Mouse (Mus musculus) neural tube, embryonic 12.5 days (tissue): ENCODE results near the gene Nrxn3. TPM values are rescaled to one million over a fixed set of nuclear protein-coding genes. Genes with fewer than 3 reads are reported as not detected.

ENCODE experiments used
- ATAC-seq: fragments of 200-750 bp; cut with Nextera tagmentation; 2 replicates; pipeline ENCODE4 v1.8.0; 2017; ENCODE audit warnings: low read depth, mild to moderate bottlenecking, moderate TSS enrichment, moderate library complexity; ENCODE audit not compliant: low FRiP score
- H3K27ac ChIP-seq: fragments of 300-500 bp; sonication (generic); 2 replicates; pipeline ENCODE4 v1.5.1; 2016
- H3K27me3 ChIP-seq: fragments of 300-500 bp; sonication (generic); replicated peaks from 2 replicates; pipeline ENCODE4 v1.6.1; 2016; ENCODE audit warnings: mild to moderate bottlenecking
- H3K36me3 ChIP-seq: fragments of 300-500 bp; sonication (generic); 2 replicates; pipeline ENCODE4 v1.6.1; 2016; ENCODE audit warnings: mild to moderate bottlenecking
- H3K4me1 ChIP-seq: fragments of 300-500 bp; sonication (generic); 2 replicates; pipeline ENCODE4 v1.6.1; 2016
- H3K4me2 ChIP-seq: fragments of 300-500 bp; sonication (generic); replicated peaks from 2 replicates; pipeline ENCODE4 v1.6.1; 2016; ENCODE audit warnings: mild to moderate bottlenecking
- H3K4me3 ChIP-seq: fragments of 300-500 bp; sonication (generic); 2 replicates; pipeline ENCODE4 v1.5.1; 2016
- H3K9ac ChIP-seq: fragments of 300-500 bp; sonication (generic); 2 replicates; pipeline ENCODE4 v1.6.1; 2016; ENCODE audit warnings: mild to moderate bottlenecking
- H3K9me3 ChIP-seq: fragments of 300-500 bp; sonication (generic); 2 replicates; pipeline ENCODE4 v1.6.1; 2016; ENCODE audit warnings: mild to moderate bottlenecking
- WGBS: fragments of 180-500 bp; shearing (Covaris S2); methylation state at CpG from one replicate; pipeline ENCODE4 v1.1.7; 2016; 5-methylcytosine and 5-hydroxymethylcytosine counted together
- polyA plus RNA-seq: library from polyadenylated mRNA; unstranded; fragments of >200 nt; fragmentation: Nextera tagmentation; extraction: Ambion mirVana; gene quantifications from 2 replicates; pipeline ENCODE4 v1.2.1, GENCODE M21; 2016

Nrxn3 gene
- 57.5 and 62.0 TPM in 2 replicates for polyA plus RNA-seq

DNA sequence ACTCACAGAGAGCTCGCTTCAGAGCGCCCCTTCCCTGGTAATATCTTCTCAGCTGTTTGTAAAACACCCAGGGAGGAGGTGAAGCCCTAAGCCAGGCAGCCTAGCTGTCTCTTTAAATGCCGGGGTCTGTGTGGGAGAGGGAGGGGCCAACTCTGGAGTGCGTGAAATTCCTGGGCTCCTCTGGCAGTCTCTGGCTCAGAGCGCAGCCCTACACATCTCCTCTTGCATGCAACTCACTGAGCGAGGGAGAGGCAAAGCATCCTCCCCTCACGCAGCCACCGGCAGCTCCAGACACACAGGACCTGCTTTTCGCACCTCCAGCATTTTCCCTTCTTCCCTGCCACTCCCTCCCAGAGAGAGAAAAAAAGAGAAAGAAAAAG lies at the start of gene Nrxn3:
Nrxn3 (plus strand) TSS at position 186 of the 380 bp plus-strand sequence.
- peak; percentile 94 for ATAC-seq
- Histone ChIP-seq H3K4me2 (peak within 1 kb of the TSS; percentile 61), H3K9me3 (no peaks in the 10 kb centered on the region), H3K9ac (peak within 1 kb of the TSS; percentile 57), H3K36me3 (no peaks in the 10 kb centered on the region), H3K27me3 (no peaks in the 10 kb centered on the region), H3K4me1 (no peaks in the 10 kb centered on the region), H3K27ac (no peak within 1 kb of the TSS), H3K4me3 (peak within 1 kb of the TSS; percentile 39)
- WGBS = 2% methylated on average over 9 of the region's 9 CpGs

DNA sequence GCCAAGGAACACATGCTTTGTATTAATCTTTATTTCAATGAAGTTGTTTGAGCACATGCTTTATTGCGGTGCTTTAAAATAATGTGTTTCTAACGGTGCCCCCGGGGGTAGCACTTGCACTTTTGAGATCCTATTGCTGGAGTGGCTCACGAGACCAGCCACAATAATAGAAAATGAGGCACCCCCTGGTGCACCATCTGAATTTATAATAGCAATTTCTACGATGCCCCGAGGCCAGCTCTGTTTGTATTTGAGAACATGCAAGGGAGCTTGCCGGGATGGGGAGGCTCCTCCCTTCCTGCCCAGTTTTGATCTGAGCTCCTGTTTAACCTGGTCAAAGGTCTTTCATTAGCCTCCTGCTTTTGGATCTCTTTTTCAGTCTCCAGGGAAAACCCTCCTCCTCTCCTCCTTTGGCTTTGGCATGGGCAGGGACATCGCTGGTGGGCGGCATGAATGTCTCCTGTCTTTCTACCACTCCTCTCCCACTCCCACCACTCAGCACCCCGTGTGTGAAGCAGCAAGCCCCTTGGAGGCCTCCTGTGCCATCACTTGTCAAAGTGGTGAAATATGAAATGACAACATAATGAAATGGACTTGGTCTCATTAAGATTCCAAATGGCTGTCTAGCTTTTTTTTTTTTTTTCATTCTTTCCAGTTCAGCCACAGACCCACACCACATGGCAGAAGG lies 18.4 kb upstream of the Nrxn3 start:
- no peaks in the 10 kb centered on the region for H3K9me3 ChIP-seq
- peak; percentile 51; the same call in 1 of the 2 replicates for ATAC-seq
- H3K4me3 ChIP-seq = no peak overlapping the region
- H3K27ac ChIP-seq = no peak overlapping the region
- WGBS = 42% methylated on average over 10 of the region's 10 CpGs
- no peak overlapping the region for H3K9ac ChIP-seq
- no peaks in the 10 kb centered on the region for H3K27me3 ChIP-seq
- no peaks in the 10 kb centered on the region for H3K36me3 ChIP-seq
- 0 out of 2 replicates have a peak, but pooled peaks cover 7% of the 10 kb centered on the region for H3K4me1 ChIP-seq
- H3K4me2 ChIP-seq = no peak overlapping the region

DNA sequence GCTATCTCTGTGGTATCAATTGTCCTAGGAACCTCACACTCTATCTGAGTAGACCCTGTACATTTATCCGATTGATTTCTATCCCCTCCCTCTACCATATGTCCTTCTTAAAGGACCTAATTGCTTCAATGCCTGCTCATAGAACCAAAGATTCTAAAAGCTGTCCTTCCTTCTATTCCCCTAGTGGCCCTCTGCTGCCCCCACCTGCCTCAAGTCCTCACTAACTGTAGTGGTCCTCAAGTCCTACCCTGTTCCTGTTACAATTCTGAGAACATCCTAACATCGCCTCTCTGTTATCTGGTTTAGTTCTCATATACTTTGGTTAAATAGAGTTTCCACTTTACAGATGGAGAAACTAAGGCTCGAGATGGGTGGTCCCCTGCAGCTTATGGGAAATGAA lies 16.7 kb upstream of the Nrxn3 start:
- Histone ChIP-seq H3K9me3 (no peaks in the 10 kb centered on the region), H3K4me3 (no peak overlapping the region), H3K27me3 (no peaks in the 10 kb centered on the region), H3K4me1 (0 out of 2 replicates have a peak, but pooled peaks cover 7% of the 10 kb centered on the region), H3K4me2 (no peak overlapping the region), H3K27ac (no peak overlapping the region), H3K36me3 (no peaks in the 10 kb centered on the region), H3K9ac (no peak overlapping the region)
- WGBS = 82% methylated on average over 3 of the region's 3 CpGs
- ATAC-seq = no peak

DNA sequence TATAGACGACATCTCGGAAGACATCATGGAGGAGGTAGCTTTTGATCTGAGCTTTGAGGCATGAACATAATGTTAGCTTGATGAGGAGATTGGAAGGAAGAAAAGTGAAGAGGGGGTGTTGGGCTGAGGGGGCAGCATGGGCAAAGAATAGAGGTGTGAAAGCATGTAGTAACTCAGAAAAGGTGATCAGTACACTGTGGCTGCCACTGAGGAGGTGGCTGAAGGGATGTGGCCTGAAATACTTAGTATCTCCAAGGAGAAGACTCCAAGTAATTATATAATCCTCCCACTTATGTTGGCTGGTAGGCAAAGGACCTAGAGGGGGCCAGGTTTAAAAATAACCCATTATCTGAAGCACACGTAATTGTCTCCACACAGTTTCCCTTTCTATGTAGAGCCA lies 14.9 kb upstream of the Nrxn3 start:
- ATAC-seq = no peak
- Histone ChIP-seq H3K27ac (no peak overlapping the region), H3K4me3 (no peak overlapping the region), H3K4me1 (0 out of 2 replicates have a peak, but pooled peaks cover 7% of the 10 kb centered on the region), H3K9me3 (no peaks in the 10 kb centered on the region), H3K27me3 (no peaks in the 10 kb centered on the region), H3K4me2 (no peak overlapping the region), H3K9ac (no peak overlapping the region), H3K36me3 (no peaks in the 10 kb centered on the region)
- 86% methylated on average over 3 of the region's 3 CpGs for WGBS

DNA sequence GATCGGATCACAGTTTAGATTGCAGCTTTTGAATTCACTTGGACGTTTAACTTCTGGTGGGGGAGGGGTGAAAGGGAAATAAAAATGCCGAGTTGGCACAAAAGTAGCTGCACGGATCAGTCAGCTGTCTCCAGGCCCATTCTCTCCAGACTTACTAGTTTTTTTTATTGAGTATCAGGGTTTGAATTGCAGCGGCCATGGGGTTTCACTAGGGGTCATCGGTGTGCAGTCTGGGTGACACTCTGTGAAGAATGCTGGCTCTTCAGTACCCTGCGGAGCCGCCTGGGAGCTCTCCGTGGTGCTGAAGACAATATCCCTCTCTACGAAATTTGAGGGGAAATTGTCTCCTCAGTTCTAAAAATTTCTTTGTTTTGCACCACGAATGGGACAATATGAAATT lies 13.5 kb upstream of the Nrxn3 start:
- Histone ChIP-seq H3K36me3 (no peaks in the 10 kb centered on the region), H3K4me2 (no peak overlapping the region), H3K9me3 (no peaks in the 10 kb centered on the region), H3K27me3 (no peaks in the 10 kb centered on the region), H3K27ac (no peak overlapping the region), H3K4me1 (0 out of 2 replicates have a peak, but pooled peaks cover 2% of the 10 kb centered on the region), H3K4me3 (no peak overlapping the region), H3K9ac (no peak overlapping the region)
- ATAC-seq = peak; percentile 89
- 10% methylated on average over 11 of the region's 11 CpGs for WGBS

DNA sequence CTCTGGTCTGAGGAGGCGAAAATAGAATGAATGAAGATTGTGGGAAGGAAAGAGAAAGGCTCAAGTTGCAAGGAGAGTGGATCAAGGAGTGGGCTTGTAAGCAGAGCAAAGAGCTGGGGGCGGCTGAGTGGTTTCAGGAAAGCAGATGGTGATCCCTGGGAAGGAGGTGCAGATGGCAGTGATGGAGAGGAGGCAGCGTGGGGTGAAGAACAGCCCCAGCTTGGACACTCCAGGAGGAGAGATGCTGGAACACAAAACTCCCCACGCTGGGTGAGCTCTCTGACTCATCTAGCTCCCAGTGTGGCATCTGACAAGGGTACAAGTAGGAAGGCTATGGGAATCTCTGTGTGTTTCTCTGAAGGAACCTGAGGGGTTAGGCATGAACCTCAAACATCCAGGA lies 9.2 kb upstream of the Nrxn3 start:
- WGBS = 75% methylated on average over 4 of the region's 4 CpGs
- no peak for ATAC-seq
- H3K36me3 ChIP-seq = no peaks in the 10 kb centered on the region
- no peak overlapping the region for H3K9ac ChIP-seq
- H3K4me1 ChIP-seq = no peaks in the 10 kb centered on the region
- H3K27ac ChIP-seq = no peak overlapping the region
- no peaks in the 10 kb centered on the region for H3K9me3 ChIP-seq
- no peak overlapping the region for H3K4me2 ChIP-seq
- H3K4me3 ChIP-seq = no peak overlapping the region
- H3K27me3 ChIP-seq = no peaks in the 10 kb centered on the region

DNA sequence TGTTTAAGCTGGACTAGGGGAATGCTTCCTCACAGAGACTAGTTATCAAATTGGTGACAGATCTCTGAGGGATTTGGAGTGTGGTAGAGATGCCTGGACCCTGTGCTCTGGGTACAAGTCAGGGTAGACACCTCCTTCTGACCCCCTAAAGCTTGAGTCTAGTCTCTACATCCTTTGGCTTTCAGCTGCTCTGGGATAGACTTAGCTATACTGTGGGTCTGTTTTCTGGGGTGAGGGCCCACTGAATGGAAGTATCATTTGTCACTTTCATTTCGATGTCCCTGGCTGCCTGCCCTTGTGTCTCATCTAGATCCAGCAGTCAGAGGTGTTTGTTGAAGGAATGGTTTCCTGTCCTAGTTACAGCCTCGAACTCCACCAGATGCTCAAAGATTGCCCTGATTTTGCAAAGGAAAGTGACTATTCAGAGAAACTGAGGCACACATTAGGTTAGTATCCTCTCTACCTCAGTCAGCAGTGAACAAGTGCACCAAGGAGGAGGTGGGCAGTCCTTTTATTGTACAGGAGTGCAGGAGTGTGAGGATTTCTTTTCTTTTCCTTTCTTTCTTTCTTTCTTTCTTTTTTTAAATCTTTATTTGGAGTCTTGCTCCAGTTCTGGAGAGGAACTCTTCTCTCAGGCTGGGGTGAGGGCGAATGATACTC lies 515 bp upstream of the Nrxn3 start:
- H3K36me3 ChIP-seq = no peaks in the 10 kb centered on the region
- no peaks in the 10 kb centered on the region for H3K9me3 ChIP-seq
- ATAC-seq = peak; percentile 30; the same call in 1 of the 2 replicates
- peak overlapping the region; percentile 61 for H3K4me2 ChIP-seq
- H3K27ac ChIP-seq = no peak overlapping the region
- no peaks in the 10 kb centered on the region for H3K4me1 ChIP-seq
- 48% methylated on average over 3 of the region's 3 CpGs for whole genome bisulfite sequencing
- H3K9ac ChIP-seq = no peak overlapping the region
- H3K27me3 ChIP-seq = no peaks in the 10 kb centered on the region
- H3K4me3 ChIP-seq = peak overlapping the region; percentile 39; the same call in 1 of the 2 replicates

DNA sequence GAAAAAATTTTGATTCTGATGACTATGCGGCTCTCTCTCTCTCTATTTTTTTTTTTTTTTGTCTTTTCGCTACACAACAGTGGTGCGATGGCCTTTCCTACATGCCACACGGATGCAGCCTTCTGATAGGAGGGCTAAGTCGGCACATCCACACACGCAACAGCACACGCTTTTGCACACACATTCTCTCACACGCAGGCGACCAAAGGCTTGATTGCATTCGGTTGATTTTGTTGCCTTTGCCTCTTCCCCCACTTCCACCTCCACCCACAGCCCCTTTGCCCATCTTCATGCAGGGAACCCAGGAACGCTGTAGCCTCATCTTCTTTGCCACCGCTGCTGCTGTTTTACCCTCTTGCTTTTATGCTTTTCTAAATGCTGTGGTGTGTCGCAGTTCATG lies 3.6 kb downstream of the Nrxn3 start:
- H3K4me3 ChIP-seq = peak overlapping the region; percentile 31
- no peak; the same call in 1 of the 2 replicates for ATAC-seq
- H3K9me3 ChIP-seq = no peaks in the 10 kb centered on the region
- H3K4me2 ChIP-seq = peak overlapping the region; percentile 61
- no peaks in the 10 kb centered on the region for H3K36me3 ChIP-seq
- no peaks in the 10 kb centered on the region for H3K4me1 ChIP-seq
- 0 out of 2 replicates have a peak overlapping the region, but pooled peaks have one; percentile 33 for H3K9ac ChIP-seq
- 90% methylated on average over 13 of the region's 13 CpGs for WGBS
- H3K27ac ChIP-seq = 0 out of 2 replicates have a peak overlapping the region, but pooled peaks have one; percentile 42
- H3K27me3 ChIP-seq = no peaks in the 10 kb centered on the region

DNA sequence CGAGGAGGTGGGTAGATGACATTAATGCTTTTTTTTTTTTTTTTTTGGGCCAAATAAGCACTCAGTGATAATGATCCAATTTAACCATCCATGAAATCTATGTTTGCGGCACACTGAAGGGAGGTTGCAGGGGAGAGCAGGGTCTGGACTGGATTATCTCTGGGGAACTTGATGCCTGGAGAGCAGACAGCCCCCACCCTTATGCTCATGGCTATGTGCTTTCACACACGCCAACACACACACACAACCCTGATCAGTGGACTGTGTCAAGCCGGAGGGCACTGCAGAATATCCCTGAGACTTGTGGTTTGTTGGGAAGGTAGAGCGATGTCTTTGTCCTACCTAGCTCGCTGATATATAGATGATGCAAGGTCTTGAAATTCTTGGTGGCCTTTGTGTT lies 4.1 kb downstream of the Nrxn3 start:
- H3K27me3 ChIP-seq = no peaks in the 10 kb centered on the region
- H3K9me3 ChIP-seq = no peaks in the 10 kb centered on the region
- peak overlapping the region; percentile 31; the same call in 1 of the 2 replicates for H3K4me3 ChIP-seq
- H3K4me1 ChIP-seq = no peaks in the 10 kb centered on the region
- H3K4me2 ChIP-seq = peak overlapping the region; percentile 61
- no peak overlapping the region for H3K9ac ChIP-seq
- ATAC-seq = peak; percentile 67
- 74% methylated on average over 6 of the region's 6 CpGs for WGBS
- H3K27ac ChIP-seq = 0 out of 2 replicates have a peak overlapping the region, but pooled peaks have one; percentile 42
- H3K36me3 ChIP-seq = no peaks in the 10 kb centered on the region

DNA sequence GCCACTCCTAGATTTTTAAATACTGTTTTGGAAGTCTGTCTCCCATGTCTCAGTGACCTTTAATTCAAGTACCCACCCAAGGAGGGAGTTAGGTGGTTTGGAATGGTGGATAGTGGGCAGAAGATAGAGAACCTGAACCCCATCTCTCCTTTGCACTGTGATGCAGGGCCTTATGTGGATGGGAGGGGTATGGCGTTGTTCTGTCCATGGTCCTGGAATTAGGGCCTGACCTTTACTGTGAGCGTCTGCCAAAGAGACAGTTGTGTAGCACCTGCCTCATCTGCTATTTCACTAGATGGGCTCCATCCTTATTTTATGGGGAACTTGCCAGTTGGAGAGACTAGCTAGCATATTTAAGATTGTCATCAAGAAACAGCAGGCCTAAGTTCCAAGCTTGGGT lies 8.0 kb downstream of the Nrxn3 start:
- H3K4me2 ChIP-seq = no peak overlapping the region
- no peaks in the 10 kb centered on the region for H3K36me3 ChIP-seq
- no peaks in the 10 kb centered on the region for H3K27me3 ChIP-seq
- no peaks in the 10 kb centered on the region for H3K9me3 ChIP-seq
- no peak overlapping the region for H3K27ac ChIP-seq
- WGBS = 63% methylated on average over 2 of the region's 2 CpGs
- H3K4me3 ChIP-seq = no peak overlapping the region
- H3K4me1 ChIP-seq = no peaks in the 10 kb centered on the region
- no peak for ATAC-seq
- H3K9ac ChIP-seq = no peak overlapping the region

DNA sequence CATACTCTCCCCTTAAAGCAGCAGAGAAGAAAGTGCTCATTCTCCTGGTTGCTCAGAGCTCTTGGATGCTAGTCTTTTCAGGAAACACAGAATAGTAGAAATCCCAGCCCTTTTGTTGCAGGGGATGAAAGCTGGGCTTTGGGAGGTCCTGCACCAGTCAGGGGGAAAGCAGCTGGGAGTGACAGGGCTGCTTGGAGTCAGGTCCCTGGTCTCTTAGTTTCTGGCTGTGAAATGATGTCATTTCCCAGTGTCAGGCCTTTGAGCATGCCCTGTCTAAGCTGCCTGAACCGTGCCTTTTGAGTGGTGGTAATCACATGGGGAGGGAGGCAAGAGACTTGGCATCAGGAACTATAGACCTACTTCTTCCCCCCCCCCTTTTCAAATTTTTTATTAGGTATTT lies 12.4 kb downstream of the Nrxn3 start:
- Histone ChIP-seq H3K4me3 (no peak overlapping the region), H3K27me3 (no peaks in the 10 kb centered on the region), H3K27ac (no peak overlapping the region), H3K9ac (no peak overlapping the region), H3K36me3 (no peaks in the 10 kb centered on the region), H3K4me1 (no peaks in the 10 kb centered on the region), H3K4me2 (no peak overlapping the region), H3K9me3 (no peaks in the 10 kb centered on the region)
- 41% methylated on average over 1 of the region's 1 CpGs for WGBS
- ATAC-seq = no peak

DNA sequence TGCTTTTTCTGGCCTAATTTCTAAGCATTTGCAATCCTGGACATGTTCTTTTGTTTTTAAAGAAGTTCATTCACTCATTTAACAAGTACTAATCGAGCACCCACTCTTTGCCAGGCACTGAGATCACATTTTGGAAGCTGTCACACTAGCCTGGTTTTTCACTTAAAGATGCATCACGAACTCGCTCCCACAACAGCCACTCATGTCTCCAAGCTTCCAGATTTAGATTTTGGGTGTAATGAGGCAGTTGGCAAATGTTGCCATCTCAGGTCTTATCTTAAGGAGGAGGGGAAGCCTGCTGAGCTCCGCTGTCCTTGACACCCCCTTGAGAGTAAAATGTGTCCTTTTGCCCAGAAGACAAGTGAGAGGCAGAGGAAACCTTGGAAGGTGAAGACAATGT lies 14.4 kb downstream of the Nrxn3 start:
- 87% methylated on average over 4 of the region's 4 CpGs for WGBS
- Histone ChIP-seq H3K27ac (no peak overlapping the region), H3K9ac (no peak overlapping the region), H3K4me3 (no peak overlapping the region), H3K27me3 (no peaks in the 10 kb centered on the region), H3K9me3 (no peaks in the 10 kb centered on the region), H3K4me2 (no peak overlapping the region), H3K4me1 (no peaks in the 10 kb centered on the region), H3K36me3 (no peaks in the 10 kb centered on the region)
- ATAC-seq = no peak
